Mouse (Mus musculus) CH12.LX (cell line): ENCODE results near the gene Ppp4c.

Experiments used
- CHD2 ChIP-seq: IDR thresholded peaks from 2 replicates; pipeline ENCODE4 v1.6.1; 2011; ENCODE audit warnings: low read length, improper control_type of control experiment
- CTCF ChIP-seq, 2 experiments: IDR thresholded peaks in 1 of 2; conservative IDR thresholded peaks in 1 of 2; 2 replicates each; pipeline ENCODE4 v1.5.1; 2011 to 2012; ENCODE audit warnings: low read depth in 2 of 2, low read length in 2 of 2, improper control_type of control experiment in 1 of 2, inconsistent platforms in 1 of 2, mild to moderate bottlenecking in 1 of 2, moderate library complexity in 1 of 2
- ELF1 ChIP-seq: IDR thresholded peaks from 2 replicates; pipeline ENCODE4 v1.6.1; 2014; ENCODE audit warnings: low read depth, mild to moderate bottlenecking, inconsistent platforms, low read length, improper control_type of control experiment
- EP300 ChIP-seq: IDR thresholded peaks from 2 replicates; pipeline ENCODE4 v1.6.1; 2011; ENCODE audit warnings: low read length, improper control_type of control experiment
- GABPA ChIP-seq: IDR thresholded peaks from 2 replicates; pipeline ENCODE4 v1.6.1; 2012; ENCODE audit warnings: low read depth, low read length, improper control_type of control experiment, inconsistent platforms; ENCODE audit not compliant: insufficient replicate concordance
- IRF4 ChIP-seq: IDR thresholded peaks from 2 replicates; pipeline ENCODE4 v1.6.1; 2014; ENCODE audit warnings: low read depth, mild to moderate bottlenecking, inconsistent platforms, low read length, improper control_type of control experiment
- JUN ChIP-seq: IDR thresholded peaks from 2 replicates; pipeline ENCODE4 v1.6.1; 2011; ENCODE audit warnings: low read depth, mild to moderate bottlenecking, low read length, improper control_type of control experiment, moderate library complexity; ENCODE audit not compliant: insufficient read depth
- MAFK ChIP-seq: IDR thresholded peaks from 2 replicates; pipeline ENCODE4 v1.6.1; 2011; ENCODE audit warnings: low read length, improper control_type of control experiment; ENCODE audit not compliant: insufficient replicate concordance
- MYC ChIP-seq: IDR thresholded peaks from 2 replicates; pipeline ENCODE4 v1.6.1; 2011; ENCODE audit warnings: low read depth, mild to moderate bottlenecking, improper control_type of control experiment, low read length
- POLR2A ChIP-seq: IDR thresholded peaks from 2 replicates; pipeline ENCODE4 v1.6.1; 2011; ENCODE audit warnings: low read depth, mild to moderate bottlenecking, improper control_type of control experiment, low read length
- SIN3A ChIP-seq: IDR thresholded peaks from 2 replicates; pipeline ENCODE4 v1.6.1; 2012; ENCODE audit warnings: low read length, improper control_type of control experiment, inconsistent platforms
- SMC3 ChIP-seq: IDR thresholded peaks from 2 replicates; pipeline ENCODE4 v1.6.1; 2011; ENCODE audit warnings: low read depth, low read length, improper control_type of control experiment

- TF ChIP-seq CTCF (conservative IDR thresholded peaks at IDR 0.05 in 1 of 2, IDR thresholded peaks at IDR 0.05 in 1 of 2; ENCODE audit: low read depth in 2 of 2, low read length in 2 of 2) (no peak), IRF4 (no peak), SIN3A (no peak), EP300 (no peak), MAFK (no peak), GABPA (no peak), MYC (no peak), POLR2A (no peak), ELF1 (no peak), SMC3 (no peak), JUN (no peak), CHD2 (no peak)
Observed at GRCm38 (mm10) chr7:126739551-126739950, 52.7 kb downstream of the Ppp4c start.
